Mouse (Mus musculus) liver, postnatal 0 days (tissue): ENCODE data around the gene Gm20388.

Experiments used
- CTCF ChIP-seq: sonication (generic); IDR thresholded peaks from 2 replicates; pipeline ENCODE4 v1.5.1; 2016; ENCODE audit warnings: antibody characterized with exemption, low read depth
- EP300 ChIP-seq: IDR thresholded peaks from 2 replicates; pipeline ENCODE4 v1.6.1; 2016; ENCODE audit warnings: antibody characterized with exemption, low read depth, mild to moderate bottlenecking

DNA sequence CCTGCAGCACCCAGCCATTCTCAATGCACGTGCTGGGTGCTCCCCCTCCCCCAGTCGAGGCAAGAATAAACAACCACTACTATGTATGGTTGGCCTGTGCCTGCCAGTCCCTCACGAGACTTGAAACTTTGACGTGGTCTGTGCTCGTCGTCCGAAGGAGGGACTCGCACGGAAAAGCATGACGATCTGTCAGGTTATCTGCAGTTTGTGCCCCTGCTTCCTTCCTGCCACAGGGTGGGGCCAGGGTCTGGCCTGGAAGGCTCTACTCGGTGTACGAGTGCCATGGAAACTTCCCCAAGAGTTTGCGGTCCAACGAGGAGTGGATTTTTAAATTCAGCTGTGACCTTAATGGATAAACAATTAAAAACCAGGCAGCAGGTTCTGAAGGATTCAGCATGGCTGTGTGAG lies 3896.4 kb downstream of the Gm20388 start:
- 0 out of 2 replicates have a peak, but pooled peaks have one; percentile 15 for TF ChIP-seq CTCF
- TF ChIP-seq EP300 = peak; percentile 31; the same call in 1 of the 2 replicates
